Mouse (Mus musculus): ENCODE results near the gene Olfr1487. TPM values are rescaled to one million over a fixed set of nuclear protein-coding genes. Genes with fewer than 3 reads are reported as not detected.

Olfr1487 gene
- not detected in 2 replicates for polyA plus RNA-seq (2012; rRNA removed)

DNA sequence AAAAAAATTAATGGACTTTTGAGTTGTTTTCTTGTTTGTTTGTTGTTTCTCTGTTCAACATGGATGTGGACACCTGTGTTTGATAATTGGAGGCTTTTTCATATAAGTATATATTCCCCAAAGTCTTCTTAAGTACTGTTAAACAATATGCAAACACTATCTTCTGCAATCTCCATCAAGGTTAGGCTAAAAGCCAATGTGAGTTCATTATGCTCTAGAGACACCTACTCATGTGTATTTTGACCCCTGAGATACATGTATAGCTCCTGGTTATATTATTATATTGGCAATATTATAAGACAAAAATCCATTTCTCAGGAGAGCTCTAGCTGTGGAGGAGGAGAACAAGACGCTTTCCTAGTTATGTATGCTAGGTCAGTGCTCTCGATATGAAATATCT lies at the start of gene Olfr1487:
Gene Olfr1487, plus strand, starts transcription at position 301 of the 400 bp plus-strand sequence.

DNA sequence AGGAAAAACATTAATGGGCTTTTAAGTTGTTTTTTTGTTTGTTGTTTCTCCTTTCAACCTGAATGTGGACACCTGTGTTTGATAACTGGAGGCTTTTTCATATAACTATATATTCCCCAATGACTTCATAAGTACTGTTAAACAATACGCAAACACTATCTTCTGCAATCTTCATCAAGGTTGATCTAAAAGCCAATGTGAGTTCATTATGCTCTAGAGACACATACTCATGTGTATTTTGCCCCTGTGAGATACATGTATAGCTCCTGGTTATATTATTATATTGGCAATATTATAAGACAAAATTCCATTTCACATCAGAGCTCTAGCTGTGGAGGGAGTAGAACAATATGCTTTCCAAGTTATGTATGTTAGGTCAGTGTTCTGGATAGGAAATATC lies 34.0 kb upstream of the Olfr1487 start, which contains the start of gene Olfr1484:
Gene Olfr1484, plus strand, starts transcription at position 301 of the 400 bp plus-strand sequence.

DNA sequence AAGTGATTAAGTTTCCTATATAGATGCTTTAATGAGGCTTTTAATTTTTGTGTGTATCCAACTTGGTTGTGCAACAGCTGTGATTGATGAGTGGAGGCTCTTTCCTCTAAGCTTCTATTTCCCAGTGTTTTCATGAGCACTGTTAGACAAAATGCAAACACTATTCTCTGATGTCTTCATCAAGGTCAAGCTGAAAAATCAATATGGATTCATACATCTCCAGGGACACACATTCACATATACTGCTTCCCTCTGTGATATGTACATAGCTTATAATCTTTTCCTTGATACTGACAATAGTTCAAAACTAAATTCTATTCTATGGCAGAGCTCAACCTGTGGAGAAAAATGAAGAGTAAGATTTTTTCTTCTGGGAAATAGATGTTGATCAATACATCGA lies 14.1 kb downstream of the Olfr1487 start, which contains the start of gene Olfr1489:
Gene Olfr1489, plus strand, starts transcription at position 301 of the 400 bp plus-strand sequence.

DNA sequence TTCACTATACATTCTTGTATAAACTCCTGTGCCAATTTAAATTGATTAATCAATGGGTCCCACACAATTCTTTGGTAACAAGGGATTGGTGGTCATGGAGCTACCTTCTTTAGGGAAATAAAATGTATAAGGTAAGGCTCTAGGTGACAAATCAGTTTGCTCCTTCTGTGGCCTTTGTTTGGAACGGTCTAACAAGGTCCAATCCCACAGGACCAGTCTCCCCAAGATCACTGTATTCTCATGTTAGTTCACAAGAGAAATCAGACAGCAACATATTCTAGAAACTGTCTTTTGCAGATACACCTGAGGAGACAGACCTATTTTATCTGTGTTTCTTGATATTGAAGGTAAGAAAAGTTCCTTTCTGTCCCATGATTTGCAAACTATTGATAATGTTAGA lies 33.6 kb downstream of the Olfr1487 start, which contains the start of gene Olfr1490:
Gene Olfr1490, plus strand, starts transcription at position 301 of the 400 bp plus-strand sequence.

Other genes starting within 250 kb of the Olfr1487 start
- gene Olfr1469, start 209.5 kb upstream of the Olfr1487 start, polyA plus RNA-seq (2012; rRNA removed): not detected in 2 replicates
- gene Olfr1471, start 174.0 kb upstream of the Olfr1487 start, polyA plus RNA-seq (2012; rRNA removed): not detected in 2 replicates
- not detected in 2 replicates for gene Olfr1472, start 161.3 kb upstream of the Olfr1487 start, polyA plus RNA-seq (2012; rRNA removed)
- not detected in 2 replicates for gene Olfr1474, start 147.8 kb upstream of the Olfr1487 start, polyA plus RNA-seq (2012; rRNA removed)
- not detected in 2 replicates for gene Olfr1475, start 137.2 kb upstream of the Olfr1487 start, polyA plus RNA-seq (2012; rRNA removed)
- gene Olfr1477, start 116.8 kb upstream of the Olfr1487 start, polyA plus RNA-seq (2012; rRNA removed): not detected in 2 replicates
- not detected in 2 replicates for gene Olfr1480, start 89.5 kb upstream of the Olfr1487 start, polyA plus RNA-seq (2012; rRNA removed)
- not detected in 2 replicates for gene Olfr1484, start 33.9 kb upstream of the Olfr1487 start, polyA plus RNA-seq (2012; rRNA removed)
- not detected in 2 replicates for gene Olfr1489, start 14.2 kb downstream of the Olfr1487 start, polyA plus RNA-seq (2012; rRNA removed)
- gene Olfr1490, start 33.7 kb downstream of the Olfr1487 start, polyA plus RNA-seq (2012; rRNA removed): not detected in 2 replicates
- not detected in 2 replicates for gene Olfr1491, start 79.9 kb downstream of the Olfr1487 start, polyA plus RNA-seq (2012; rRNA removed)
- gene Olfr1493-ps1, start 105.9 kb downstream of the Olfr1487 start, polyA plus RNA-seq (2012; rRNA removed): not detected in 2 replicates
- not detected in 2 replicates for gene Olfr1494, start 122.4 kb downstream of the Olfr1487 start, polyA plus RNA-seq (2012; rRNA removed)
- not detected in 2 replicates for gene Olfr1495, start 147.2 kb downstream of the Olfr1487 start, polyA plus RNA-seq (2012; rRNA removed)
- not detected in 2 replicates for gene Olfr1496, start 160.5 kb downstream of the Olfr1487 start, polyA plus RNA-seq (2012; rRNA removed)
- not detected in 2 replicates for gene Olfr1497, start 180.8 kb downstream of the Olfr1487 start, polyA plus RNA-seq (2012; rRNA removed)
- gene Olfr1499, start 202.1 kb downstream of the Olfr1487 start, polyA plus RNA-seq (2012; rRNA removed): not detected in 2 replicates
- not detected in 2 replicates for gene Olfr1500, start 213.1 kb downstream of the Olfr1487 start, polyA plus RNA-seq (2012; rRNA removed)
- gene Olfr1501, start 233.3 kb downstream of the Olfr1487 start, polyA plus RNA-seq (2012; rRNA removed): not detected in 2 replicates
- not detected in 2 replicates for gene Olfr1502, start 244.4 kb downstream of the Olfr1487 start, polyA plus RNA-seq (2012; rRNA removed)

Data from central nervous system, embryonic 14 days (tissue).